Mouse (Mus musculus): Measurements from ENCODE around the gene Egfr. TPM values are rescaled to one million over a fixed set of nuclear protein-coding genes. Genes with fewer than 3 reads are reported as not detected.

Gene Egfr
- polyA plus RNA-seq, 1 experiment from 2014 or later = 8.3 TPM

DNA sequence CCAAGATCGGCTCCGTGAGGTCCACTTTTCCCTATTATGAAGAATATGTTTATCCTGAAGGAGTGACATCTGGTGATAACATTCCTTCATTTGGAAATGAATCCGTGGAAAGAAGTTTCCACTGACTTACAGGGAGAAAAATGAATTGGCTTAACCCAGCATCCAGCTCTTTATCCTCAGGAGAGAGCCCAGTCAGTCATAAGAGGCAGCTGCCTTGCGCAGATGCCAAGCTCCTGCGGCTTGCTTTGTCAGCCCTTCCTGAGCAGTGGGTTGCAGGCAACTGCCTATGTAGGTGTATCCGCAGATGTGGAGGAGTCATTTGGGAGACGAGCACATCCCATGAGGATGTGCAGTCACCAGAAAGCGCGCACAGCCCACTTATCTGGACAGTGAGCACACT is 64.4 kb downstream of the Egfr start:
- 95% methylated on average over 9 of the region's 9 CpGs for WGBS
- H3K9me3 ChIP-seq (replicated peaks; ENCODE audit: control insufficient read depth, low read length, poor library complexity, severe bottlenecking) = no peaks in the 10 kb centered on the region
- H3K4me3 ChIP-seq (ENCODE audit: low read depth, low read length) = no peak overlapping the region
- H3K27ac ChIP-seq (ENCODE audit: low read length) = no peak overlapping the region
- H3K9ac ChIP-seq (ENCODE audit: low read depth, low read length) = no peak overlapping the region
- no peaks in the 10 kb centered on the region for H3K27me3 ChIP-seq (ENCODE audit: control insufficient read depth, insufficient read depth, low read depth, low read length)
- no peak for ATAC-seq
- no peaks in the 10 kb centered on the region for H3K4me1 ChIP-seq (ENCODE audit: control insufficient read depth, insufficient read depth, low read length)
- no peaks in the 10 kb centered on the region for H3K36me3 ChIP-seq (ENCODE audit: control insufficient read depth, insufficient read depth, low read length)
- no peak overlapping the region for H3K4me2 ChIP-seq (ENCODE audit: low read length)

DNA sequence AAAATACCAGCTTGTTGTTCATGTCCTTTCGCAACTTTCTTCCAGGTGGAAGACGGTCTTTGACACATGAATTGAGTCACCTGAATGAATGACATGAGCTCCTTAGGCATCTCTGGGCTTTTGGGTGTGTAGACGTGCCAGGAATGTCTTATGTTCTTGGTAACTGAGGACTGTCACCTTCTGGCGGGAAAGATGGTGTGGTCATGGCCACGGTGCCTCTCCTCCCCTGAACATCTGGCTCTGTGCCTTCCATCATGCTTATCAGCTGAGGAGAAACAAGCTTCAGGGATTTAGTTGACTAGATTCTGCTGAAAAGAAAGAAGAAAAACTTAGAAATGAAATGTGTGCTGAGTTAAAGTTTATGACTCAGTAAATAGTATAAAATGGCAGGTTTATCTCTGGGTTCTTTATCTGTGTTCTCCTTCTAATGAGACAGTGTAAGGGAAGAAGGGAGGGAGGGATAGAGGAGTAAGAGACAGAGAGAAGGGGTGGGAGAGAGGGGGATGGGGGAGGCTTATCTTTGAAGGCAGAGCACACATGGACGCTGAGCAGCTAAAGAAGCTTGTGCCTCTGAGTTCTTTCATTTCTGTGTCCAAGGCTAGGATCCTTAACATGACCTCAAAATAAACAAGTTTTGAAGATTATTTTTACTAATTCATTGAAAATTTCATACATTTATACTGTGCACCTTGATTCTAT is 65.5 kb downstream of the Egfr start:
- Histone ChIP-seq H3K4me2 (ENCODE audit: low read length) (no peak overlapping the region), H3K9me3 (replicated peaks; ENCODE audit: control insufficient read depth, low read length, poor library complexity, severe bottlenecking) (no peaks in the 10 kb centered on the region), H3K4me1 (ENCODE audit: control insufficient read depth, insufficient read depth, low read length) (no peaks in the 10 kb centered on the region), H3K27me3 (ENCODE audit: control insufficient read depth, insufficient read depth, low read depth, low read length) (no peaks in the 10 kb centered on the region), H3K36me3 (ENCODE audit: control insufficient read depth, insufficient read depth, low read length) (no peaks in the 10 kb centered on the region), H3K4me3 (ENCODE audit: low read depth, low read length) (no peak overlapping the region), H3K27ac (ENCODE audit: low read length) (no peak overlapping the region), H3K9ac (ENCODE audit: low read depth, low read length) (no peak overlapping the region)
- 79% methylated on average over 6 of the region's 6 CpGs for WGBS
- ATAC-seq = no peak

DNA sequence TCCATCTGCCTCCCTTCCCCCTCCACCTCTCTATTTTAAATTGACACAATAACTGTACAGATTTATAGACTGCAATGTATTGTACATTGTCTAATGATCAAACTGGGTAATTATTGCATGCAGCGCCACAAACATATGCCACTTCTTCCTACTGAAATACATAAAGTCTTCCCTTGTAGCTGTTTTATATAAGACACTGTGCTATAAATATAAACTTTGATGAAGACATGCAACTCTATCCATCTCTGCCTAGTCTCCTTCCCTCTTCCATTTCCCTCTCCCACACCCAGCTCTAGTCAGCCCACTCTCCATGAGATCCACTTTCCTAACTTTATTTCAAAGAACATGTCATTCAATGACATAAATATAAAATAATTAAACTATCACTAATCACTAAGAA is 67.4 kb downstream of the Egfr start:
- no peak for ATAC-seq
- H3K9ac ChIP-seq (ENCODE audit: low read depth, low read length) = no peak overlapping the region
- H3K9me3 ChIP-seq (replicated peaks; ENCODE audit: control insufficient read depth, low read length, poor library complexity, severe bottlenecking) = no peaks in the 10 kb centered on the region
- no peaks in the 10 kb centered on the region for H3K27me3 ChIP-seq (ENCODE audit: control insufficient read depth, insufficient read depth, low read depth, low read length)
- no peaks in the 10 kb centered on the region for H3K36me3 ChIP-seq (ENCODE audit: control insufficient read depth, insufficient read depth, low read length)
- H3K4me2 ChIP-seq (ENCODE audit: low read length) = no peak overlapping the region
- no peak overlapping the region for H3K4me3 ChIP-seq (ENCODE audit: low read depth, low read length)
- H3K27ac ChIP-seq (ENCODE audit: low read length) = no peak overlapping the region
- WGBS = 100% methylated on average over 1 of the region's 1 CpGs
- H3K4me1 ChIP-seq (ENCODE audit: control insufficient read depth, insufficient read depth, low read length) = 0 out of 2 replicates have a peak, but pooled peaks cover 2% of the 10 kb centered on the region

DNA sequence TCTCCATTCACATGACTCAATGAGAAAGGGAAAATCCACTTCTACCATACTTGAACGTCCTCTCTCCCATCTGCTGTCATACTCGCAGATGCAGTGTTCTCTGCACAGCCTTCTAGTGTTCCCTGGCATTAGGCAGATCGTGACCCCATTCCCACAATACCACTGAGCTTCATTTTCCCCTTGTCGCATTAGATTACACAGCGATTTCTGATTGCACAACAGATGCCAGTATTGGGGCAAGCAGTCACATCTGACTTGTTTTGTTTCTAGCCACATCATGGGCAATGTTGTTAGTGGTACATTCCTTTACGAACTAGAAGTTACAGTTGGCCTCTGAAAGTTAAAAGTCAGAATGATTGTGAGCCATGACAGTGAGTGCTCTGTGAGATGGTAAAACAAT is 68.1 kb downstream of the Egfr start:
- H3K4me3 ChIP-seq (ENCODE audit: low read depth, low read length) = no peak overlapping the region
- no peak for ATAC-seq
- no peak overlapping the region for H3K4me2 ChIP-seq (ENCODE audit: low read length)
- H3K27ac ChIP-seq (ENCODE audit: low read length) = no peak overlapping the region
- H3K36me3 ChIP-seq (ENCODE audit: control insufficient read depth, insufficient read depth, low read length) = no peaks in the 10 kb centered on the region
- H3K4me1 ChIP-seq (ENCODE audit: control insufficient read depth, insufficient read depth, low read length) = 0 out of 2 replicates have a peak, but pooled peaks cover 2% of the 10 kb centered on the region
- 70% methylated on average over 6 of the region's 6 CpGs for WGBS
- no peaks in the 10 kb centered on the region for H3K9me3 ChIP-seq (replicated peaks; ENCODE audit: control insufficient read depth, low read length, poor library complexity, severe bottlenecking)
- no peak overlapping the region for H3K9ac ChIP-seq (ENCODE audit: low read depth, low read length)
- no peaks in the 10 kb centered on the region for H3K27me3 ChIP-seq (ENCODE audit: control insufficient read depth, insufficient read depth, low read depth, low read length)

DNA sequence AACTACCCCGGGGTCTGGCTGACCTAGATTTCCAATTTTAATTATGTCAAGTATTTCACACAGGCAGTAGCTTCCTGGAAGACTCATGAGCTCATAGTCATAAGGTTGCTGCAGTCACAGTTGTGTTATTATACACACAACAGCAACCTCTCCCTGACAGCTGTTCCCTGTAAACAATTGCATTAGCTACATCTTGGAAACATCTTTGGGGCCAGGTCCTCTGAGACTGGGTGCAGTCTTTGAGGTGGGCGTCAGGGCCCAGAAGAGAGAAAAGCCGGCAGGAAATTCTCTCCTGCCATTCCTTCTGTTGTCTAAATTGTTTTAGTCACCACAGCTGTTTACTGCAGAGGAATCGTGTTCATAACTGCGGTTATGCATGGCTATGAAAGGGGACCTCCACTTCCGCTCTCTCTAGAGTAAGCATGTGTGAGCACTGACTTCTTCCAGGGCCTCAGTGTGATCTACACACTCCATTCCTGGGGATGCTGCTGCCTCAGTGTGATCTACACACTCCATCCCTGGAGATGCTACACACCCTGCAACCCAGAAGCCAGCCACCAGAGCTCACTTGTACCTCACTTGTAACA is 69.8 kb downstream of the Egfr start:
- 96% methylated on average over 6 of the region's 6 CpGs for WGBS
- H3K9me3 ChIP-seq (replicated peaks; ENCODE audit: control insufficient read depth, low read length, poor library complexity, severe bottlenecking) = no peaks in the 10 kb centered on the region
- no peak overlapping the region for H3K4me3 ChIP-seq (ENCODE audit: low read depth, low read length)
- ATAC-seq = no peak
- H3K9ac ChIP-seq (ENCODE audit: low read depth, low read length) = no peak overlapping the region
- H3K4me2 ChIP-seq (ENCODE audit: low read length) = no peak overlapping the region
- no peaks in the 10 kb centered on the region for H3K27me3 ChIP-seq (ENCODE audit: control insufficient read depth, insufficient read depth, low read depth, low read length)
- no peaks in the 10 kb centered on the region for H3K36me3 ChIP-seq (ENCODE audit: control insufficient read depth, insufficient read depth, low read length)
- 0 out of 2 replicates have a peak, but pooled peaks cover 2% of the 10 kb centered on the region for H3K4me1 ChIP-seq (ENCODE audit: control insufficient read depth, insufficient read depth, low read length)
- H3K27ac ChIP-seq (ENCODE audit: low read length) = no peak overlapping the region

DNA sequence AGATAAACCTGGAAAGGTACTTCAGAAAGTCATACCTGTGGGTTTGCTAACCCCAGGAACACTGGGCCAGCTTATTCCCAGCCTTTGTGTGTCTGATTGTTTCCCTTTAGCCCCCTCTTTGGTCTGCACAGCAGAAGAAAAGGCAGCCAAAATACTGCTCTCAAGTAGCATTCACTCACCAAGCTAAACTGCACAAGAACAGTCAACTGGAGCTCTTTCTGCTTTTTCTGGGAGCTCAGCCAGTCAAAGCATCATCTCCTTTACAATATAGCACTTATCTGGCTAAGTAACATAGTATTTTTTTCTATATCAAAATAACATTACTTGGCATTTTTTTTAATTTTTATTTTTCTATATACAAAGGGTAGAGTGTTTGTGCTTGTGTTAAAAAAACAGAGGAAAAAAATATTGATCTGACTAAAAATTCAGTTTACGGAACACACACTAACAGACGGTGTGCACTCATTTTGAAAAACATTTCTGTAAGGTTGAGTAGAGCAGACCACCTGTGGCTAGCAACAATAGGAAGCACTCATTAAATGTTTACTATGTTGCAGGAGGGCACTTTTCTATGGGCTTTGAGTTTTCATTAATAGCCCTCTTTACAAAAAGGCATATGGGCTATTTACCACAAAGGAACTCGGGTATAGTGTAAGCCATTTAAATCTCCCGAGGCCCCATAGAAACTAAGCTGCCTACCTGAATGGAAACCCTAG is 72.0 kb downstream of the Egfr start:
- H3K27ac ChIP-seq (ENCODE audit: low read length) = no peak overlapping the region
- no peaks in the 10 kb centered on the region for H3K9me3 ChIP-seq (replicated peaks; ENCODE audit: control insufficient read depth, low read length, poor library complexity, severe bottlenecking)
- ATAC-seq = no peak
- H3K4me1 ChIP-seq (ENCODE audit: control insufficient read depth, insufficient read depth, low read length) = 0 out of 2 replicates have a peak, but pooled peaks cover 2% of the 10 kb centered on the region
- no peak overlapping the region for H3K9ac ChIP-seq (ENCODE audit: low read depth, low read length)
- H3K4me2 ChIP-seq (ENCODE audit: low read length) = no peak overlapping the region
- no peaks in the 10 kb centered on the region for H3K36me3 ChIP-seq (ENCODE audit: control insufficient read depth, insufficient read depth, low read length)
- H3K27me3 ChIP-seq (ENCODE audit: control insufficient read depth, insufficient read depth, low read depth, low read length) = no peaks in the 10 kb centered on the region
- 52% methylated on average over 4 of the region's 4 CpGs for WGBS
- no peak overlapping the region for H3K4me3 ChIP-seq (ENCODE audit: low read depth, low read length)

DNA sequence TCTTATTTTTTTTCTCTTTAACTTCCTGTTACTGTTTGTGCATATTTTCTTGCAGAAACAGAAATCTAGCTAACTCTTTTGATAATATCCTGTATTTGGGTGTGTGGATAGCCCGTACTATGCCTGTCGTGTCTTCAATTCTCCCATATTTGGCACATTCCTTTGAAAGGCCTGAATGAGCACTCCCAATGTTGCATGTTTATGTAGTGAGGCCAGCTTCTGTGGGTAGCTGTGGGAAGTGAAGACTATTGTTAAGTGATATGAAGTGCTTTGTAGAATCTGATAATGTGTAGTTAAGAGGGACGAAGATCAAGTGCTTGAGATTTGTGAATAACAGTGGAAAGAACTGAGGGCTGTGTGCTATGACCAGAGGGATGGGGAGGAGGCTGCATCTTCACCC is 77.5 kb downstream of the Egfr start:
- no peaks in the 10 kb centered on the region for H3K36me3 ChIP-seq (ENCODE audit: control insufficient read depth, insufficient read depth, low read length)
- H3K9me3 ChIP-seq (replicated peaks; ENCODE audit: control insufficient read depth, low read length, poor library complexity, severe bottlenecking) = no peaks in the 10 kb centered on the region
- 86% methylated on average over 3 of the region's 3 CpGs for WGBS
- ATAC-seq = no peak
- no peak overlapping the region for H3K4me2 ChIP-seq (ENCODE audit: low read length)
- H3K9ac ChIP-seq (ENCODE audit: low read depth, low read length) = no peak overlapping the region
- no peak overlapping the region for H3K4me3 ChIP-seq (ENCODE audit: low read depth, low read length)
- peaks cover 2% of the 10 kb centered on the region; the same call in 1 of the 2 replicates for H3K4me1 ChIP-seq (ENCODE audit: control insufficient read depth, insufficient read depth, low read length)
- no peaks in the 10 kb centered on the region for H3K27me3 ChIP-seq (ENCODE audit: control insufficient read depth, insufficient read depth, low read depth, low read length)
- no peak overlapping the region for H3K27ac ChIP-seq (ENCODE audit: low read length)

DNA sequence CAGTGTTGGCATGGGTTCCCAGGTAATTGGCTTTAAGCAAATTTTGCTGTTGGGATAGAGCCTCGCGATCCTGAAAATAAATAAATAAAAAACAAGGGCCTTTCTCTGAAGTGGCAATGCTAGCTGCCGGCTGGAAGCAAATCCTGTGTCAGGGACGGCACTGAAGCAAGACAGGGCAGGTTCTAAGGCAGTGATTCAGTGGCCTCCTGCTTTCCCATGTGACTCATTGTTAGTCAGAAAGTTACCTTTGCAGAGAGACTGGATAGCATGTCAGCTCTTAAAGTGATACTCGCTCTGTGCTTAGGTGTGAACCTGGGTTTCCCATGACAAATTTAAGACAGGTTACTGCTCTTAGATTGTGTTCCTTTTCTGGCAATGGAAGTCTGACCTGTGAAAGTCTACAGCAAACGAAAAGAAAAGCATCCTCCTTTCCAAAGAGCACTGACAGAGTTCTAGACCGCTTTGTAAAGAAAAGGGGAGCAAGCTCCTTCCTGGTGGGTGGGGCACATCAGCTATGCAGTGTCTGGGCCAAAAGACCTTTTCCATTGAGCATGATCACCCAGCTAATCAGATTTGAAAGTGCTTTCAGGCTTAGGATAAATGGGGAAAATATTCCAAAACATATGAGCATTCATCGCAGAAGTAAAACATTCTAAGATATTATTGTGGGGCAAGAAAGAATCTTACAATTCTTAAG is 78.7 kb downstream of the Egfr start:
- Histone ChIP-seq H3K4me3 (ENCODE audit: low read depth, low read length) (no peak overlapping the region), H3K36me3 (ENCODE audit: control insufficient read depth, insufficient read depth, low read length) (no peaks in the 10 kb centered on the region), H3K27me3 (ENCODE audit: control insufficient read depth, insufficient read depth, low read depth, low read length) (no peaks in the 10 kb centered on the region), H3K4me2 (ENCODE audit: low read length) (no peak overlapping the region), H3K9ac (ENCODE audit: low read depth, low read length) (no peak overlapping the region), H3K27ac (ENCODE audit: low read length) (no peak overlapping the region), H3K9me3 (replicated peaks; ENCODE audit: control insufficient read depth, low read length, poor library complexity, severe bottlenecking) (no peaks in the 10 kb centered on the region), H3K4me1 (ENCODE audit: control insufficient read depth, insufficient read depth, low read length) (peaks cover 2% of the 10 kb centered on the region; the same call in 1 of the 2 replicates)
- no peak for ATAC-seq
- WGBS = 67% methylated on average over 8 of the region's 8 CpGs
